Mouse (Mus musculus) c-Kit-positive CD71-positive TER-119-positive erythroid progenitor cells, embryonic 14.5 days (primary cell): ENCODE data around the gene Rasgef1b.

ENCODE experiments used
- DNase-seq: peaks from one replicate; pipeline ENCODE4 v3.0.0-alpha.2; 2013; ENCODE audit warnings: low spot score

Gene Rasgef1b

GRCm38 (mm10) chr5:99602244-99603023 lies 126.4 kb downstream of the Rasgef1b start:
- DNase-seq = no peak

GRCm38 (mm10) chr5:99599376-99599775 lies 129.5 kb downstream of the Rasgef1b start:
- DNase-seq = no peak

GRCm38 (mm10) chr5:99598470-99599110 lies 130.3 kb downstream of the Rasgef1b start:
- DNase-seq = no peak

- no peak for DNase-seq
These were observed 131.2 kb downstream of the Rasgef1b start for GRCm38 (mm10) chr5:99597701-99598100.

GRCm38 (mm10) chr5:99591348-99591747 lies 137.5 kb downstream of the Rasgef1b start:
- DNase-seq = no peak

- no peak for DNase-seq
These were observed 138.3 kb downstream of the Rasgef1b start for GRCm38 (mm10) chr5:99590539-99590938.

- no peak for DNase-seq
These were observed 140.9 kb downstream of the Rasgef1b start for GRCm38 (mm10) chr5:99587994-99588393.

GRCm38 (mm10) chr5:99587589-99587988 lies 141.3 kb downstream of the Rasgef1b start:
- no peak for DNase-seq

- DNase-seq = no peak
These were observed 142.6 kb downstream of the Rasgef1b start for GRCm38 (mm10) chr5:99586287-99586686.

- DNase-seq = no peak
These were observed 143.5 kb downstream of the Rasgef1b start for GRCm38 (mm10) chr5:99585166-99585898.

- no peak for DNase-seq
These were observed 144.6 kb downstream of the Rasgef1b start for GRCm38 (mm10) chr5:99584266-99584665.

GRCm38 (mm10) chr5:99582055-99582454 lies 146.8 kb downstream of the Rasgef1b start:
- no peak for DNase-seq

- DNase-seq = peak; percentile 18
These were observed 150.2 kb downstream of the Rasgef1b start for GRCm38 (mm10) chr5:99578692-99579091.

GRCm38 (mm10) chr5:99575897-99576296 lies 153.0 kb downstream of the Rasgef1b start:
- DNase-seq = no peak

- no peak for DNase-seq
These were observed 164.2 kb downstream of the Rasgef1b start for GRCm38 (mm10) chr5:99564501-99565323.

GRCm38 (mm10) chr5:99562096-99562495 lies 166.8 kb downstream of the Rasgef1b start:
- DNase-seq = no peak

- no peak for DNase-seq
These were observed 169.1 kb downstream of the Rasgef1b start for GRCm38 (mm10) chr5:99559814-99560213.

GRCm38 (mm10) chr5:99558231-99558630 lies 170.6 kb downstream of the Rasgef1b start:
- DNase-seq = no peak

GRCm38 (mm10) chr5:99552645-99553044 lies 176.2 kb downstream of the Rasgef1b start:
- DNase-seq = no peak

GRCm38 (mm10) chr5:99544664-99545494 lies 184.0 kb downstream of the Rasgef1b start:
- DNase-seq = no peak
